Mouse (Mus musculus) layer of hippocampus, adult 9-11 months (tissue): ENCODE measurements at regions not wholly inside any gene's neighbourhood (a gene's known extent, or its start where the extent isn't known, plus 50 kb on each side); places are given as distances from the start of the nearest gene placed in this dataset.
A peak's percentile ranks its signal among the peaks of the same experiment; 100 is the strongest.

Experiments
- DNase-seq: peaks from one replicate; pipeline ENCODE4 v3.0.0; 2022

- peak; percentile 6 for DNase-seq
Observed at GRCm38 (mm10) chr11:111450811-111451494, 385.0 kb downstream of the Kcnj2 start.

GRCm38 (mm10) chr11:111460046-111460445 lies 394.1 kb downstream of the Kcnj2 start:
- DNase-seq = no peak

- DNase-seq = no peak
Observed at GRCm38 (mm10) chr11:111484981-111485380, 419.0 kb downstream of the Kcnj2 start.

GRCm38 (mm10) chr11:111512471-111512870 lies 446.5 kb downstream of the Kcnj2 start:
- peak; percentile 73 for DNase-seq

GRCm38 (mm10) chr11:111522716-111523115 lies 456.8 kb downstream of the Kcnj2 start:
- peak; percentile 89 for DNase-seq

- DNase-seq = peak; percentile 69
Observed at GRCm38 (mm10) chr11:111523465-111523864, 457.5 kb downstream of the Kcnj2 start.

- no peak for DNase-seq
Observed at GRCm38 (mm10) chr11:111526010-111526742, 460.2 kb downstream of the Kcnj2 start.

GRCm38 (mm10) chr11:111529591-111529990 lies 463.6 kb downstream of the Kcnj2 start:
- DNase-seq = peak; percentile 18

- DNase-seq = no peak
Observed at GRCm38 (mm10) chr11:111530912-111531311, 464.9 kb downstream of the Kcnj2 start.

GRCm38 (mm10) chr11:111532457-111532856 lies 466.5 kb downstream of the Kcnj2 start:
- no peak for DNase-seq

- no peak for DNase-seq
Observed at GRCm38 (mm10) chr11:111536040-111536836, 470.3 kb downstream of the Kcnj2 start.

GRCm38 (mm10) chr11:111537654-111538053 lies 471.7 kb downstream of the Kcnj2 start:
- DNase-seq = peak; percentile 29

- DNase-seq = no peak
Observed at GRCm38 (mm10) chr11:111539960-111540359, 474.0 kb downstream of the Kcnj2 start.

- no peak for DNase-seq
Observed at GRCm38 (mm10) chr11:111545291-111545690, 479.3 kb downstream of the Kcnj2 start.

- no peak for DNase-seq
Observed at GRCm38 (mm10) chr11:111555131-111555530, 489.2 kb downstream of the Kcnj2 start.

- DNase-seq = no peak
Observed at GRCm38 (mm10) chr11:111555615-111556014, 489.7 kb downstream of the Kcnj2 start.

- no peak for DNase-seq
Observed at GRCm38 (mm10) chr11:111558302-111559140, 492.6 kb downstream of the Kcnj2 start.

- no peak for DNase-seq
Observed at GRCm38 (mm10) chr11:111563171-111563570, 497.2 kb downstream of the Kcnj2 start.

GRCm38 (mm10) chr11:111568041-111568440 lies 502.1 kb downstream of the Kcnj2 start:
- no peak for DNase-seq

GRCm38 (mm10) chr11:111568876-111569275 lies 502.9 kb downstream of the Kcnj2 start:
- DNase-seq = no peak

GRCm38 (mm10) chr11:111577883-111578282 lies 511.9 kb downstream of the Kcnj2 start:
- DNase-seq = no peak

GRCm38 (mm10) chr11:111582980-111583379 lies 517.0 kb downstream of the Kcnj2 start:
- DNase-seq = no peak

- DNase-seq = no peak
Observed at GRCm38 (mm10) chr11:111583606-111584005, 517.6 kb downstream of the Kcnj2 start.
